ENCODE assay signal across 14 mouse cellular contexts in genomic region chr11:58026860-58027259, GRCm38 (mm10).
"Had no signal": no experiment of that assay in that cellular context is flagged by ENCODE, and none has a peak within 500 bp of the region (broad histone marks: within the 10 kb centered on the region; RNA-seq: fewer than 3 reads in every experiment).

No protein-coding gene starts in this region.

- H3K27ac ChIP-seq: hindbrain, postnatal 0 days; kidney, postnatal 0 days; layer of hippocampus, adult 2 months; limb, embryonic 10.5 days; liver, embryonic 14.5 days; macrophage; midbrain, embryonic 15.5 days; neural tube, embryonic 12.5 days had no signal

- H3K4me2 ChIP-seq: midbrain, embryonic 11.5 days; midbrain, embryonic 15.5 days; neural tube, embryonic 12.5 days had no signal

- H3K4me3 ChIP-seq: layer of hippocampus, adult 2 months; limb, embryonic 10.5 days; megakaryocyte, embryonic 14.5 days; midbrain, embryonic 15.5 days; neural tube, embryonic 12.5 days had no signal

- ATAC-seq: hindbrain, postnatal 0 days; midbrain, embryonic 15.5 days had no signal

- H3K4me1 ChIP-seq: neural tube, embryonic 12.5 days had no signal

- H3K9ac ChIP-seq: liver, embryonic 14.5 days; midbrain, embryonic 15.5 days; neural tube, embryonic 12.5 days had no signal

- H3K36me3 ChIP-seq: midbrain, embryonic 15.5 days; neural tube, embryonic 12.5 days had no signal

- H3K27me3 ChIP-seq: megakaryocyte, embryonic 14.5 days; midbrain, embryonic 15.5 days; neural tube, embryonic 12.5 days had no signal

- H3K9me3 ChIP-seq: limb, embryonic 10.5 days; megakaryocyte, embryonic 14.5 days; midbrain, embryonic 15.5 days; neural tube, embryonic 12.5 days had no signal

- DNase-seq: kidney, adult 11 months; kidney, adult 9 months; kidney, postnatal 36 days; thymus, postnatal 4 days had no signal
